Mouse (Mus musculus): ENCODE data around the gene Dusp12.

Gene Dusp12

GRCm38 (mm10) chr1:170862435-170862717 is 23.0 kb downstream of the Dusp12 start:
- no peak for DNase-seq (ENCODE audit: low spot score in 2 of 2)

DNA sequence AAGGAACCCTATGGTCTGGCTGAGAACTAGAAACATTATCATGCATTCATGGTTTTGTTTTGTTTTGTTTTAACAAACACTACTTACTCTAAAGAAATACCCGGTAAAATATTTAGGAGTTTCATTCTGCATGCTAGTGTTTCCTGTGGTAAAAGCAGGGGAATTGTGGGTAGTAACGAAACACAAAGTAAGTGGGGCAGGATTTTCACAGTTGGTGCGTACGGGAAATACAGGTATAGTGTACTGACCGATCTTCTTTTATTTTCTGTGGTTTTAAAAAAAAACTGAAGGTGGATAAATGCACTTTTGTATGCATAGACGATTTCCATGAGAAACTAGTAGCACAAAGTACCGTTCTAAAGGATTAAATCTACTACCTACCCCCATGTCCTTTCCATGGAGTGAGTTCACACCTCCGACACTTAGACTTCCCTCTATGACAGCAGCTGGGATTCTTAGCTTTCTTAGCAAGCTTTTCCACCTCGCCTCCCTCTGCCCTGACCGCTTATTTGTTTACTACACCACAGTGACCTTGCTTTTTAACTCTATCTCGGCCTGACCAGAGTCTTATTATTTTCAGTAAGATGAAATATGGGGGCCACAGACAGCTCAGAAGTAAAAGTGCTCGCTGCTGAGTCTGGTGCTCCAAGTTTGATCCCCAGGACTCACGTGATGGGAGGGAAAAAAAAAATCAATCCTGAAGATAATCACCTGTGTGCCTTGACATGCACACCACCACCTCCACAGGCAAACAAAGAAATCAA is 23.5 kb downstream of the Dusp12 start:
- no peak for DNase-seq (ENCODE audit: low spot score in 2 of 2)

DNA sequence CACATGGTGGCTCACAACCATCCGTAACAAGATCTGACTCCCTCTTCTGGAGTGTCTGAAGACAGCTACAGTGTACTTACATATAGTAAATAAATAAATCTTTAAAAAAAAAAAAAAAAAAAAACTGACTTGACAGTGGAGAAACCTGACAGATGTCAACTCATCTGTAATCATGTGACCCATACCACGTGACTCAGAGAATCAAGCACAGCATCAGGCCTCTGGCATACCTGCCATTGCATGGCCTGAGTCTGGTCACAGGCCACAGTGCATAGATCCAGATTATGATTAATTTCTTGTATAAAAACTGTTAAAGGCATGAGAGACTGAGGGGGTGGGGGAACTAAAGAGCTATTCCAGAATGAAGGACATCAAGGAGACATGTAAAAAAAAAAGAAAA is 26.5 kb downstream of the Dusp12 start:
- no peak for DNase-seq (ENCODE audit: low spot score in 2 of 2)

DNA sequence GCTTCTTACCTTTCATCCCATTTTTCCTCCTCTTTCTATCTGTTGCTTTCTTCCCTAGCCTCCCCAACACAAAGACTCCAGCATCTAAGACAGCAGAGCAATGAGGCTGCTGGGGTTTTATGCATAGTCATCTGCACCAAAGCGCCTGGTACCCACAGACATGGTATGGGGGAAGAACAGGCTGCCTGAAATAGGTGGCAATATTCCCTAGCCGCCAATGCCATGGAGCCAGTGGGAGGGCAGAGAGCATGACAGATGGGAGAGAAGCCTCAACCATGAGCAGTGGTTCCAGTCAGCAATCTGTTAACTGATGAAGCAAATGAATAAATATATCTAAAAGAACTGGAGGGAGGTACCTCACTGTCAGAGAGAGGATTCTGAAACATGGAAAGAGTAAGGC is 28.0 kb downstream of the Dusp12 start:
- no peak for DNase-seq (ENCODE audit: low spot score in 2 of 2)

GRCm38 (mm10) chr1:170855056-170855760 is 30.1 kb downstream of the Dusp12 start:
- DNase-seq (ENCODE audit: low spot score in 2 of 2), result no peak

DNA sequence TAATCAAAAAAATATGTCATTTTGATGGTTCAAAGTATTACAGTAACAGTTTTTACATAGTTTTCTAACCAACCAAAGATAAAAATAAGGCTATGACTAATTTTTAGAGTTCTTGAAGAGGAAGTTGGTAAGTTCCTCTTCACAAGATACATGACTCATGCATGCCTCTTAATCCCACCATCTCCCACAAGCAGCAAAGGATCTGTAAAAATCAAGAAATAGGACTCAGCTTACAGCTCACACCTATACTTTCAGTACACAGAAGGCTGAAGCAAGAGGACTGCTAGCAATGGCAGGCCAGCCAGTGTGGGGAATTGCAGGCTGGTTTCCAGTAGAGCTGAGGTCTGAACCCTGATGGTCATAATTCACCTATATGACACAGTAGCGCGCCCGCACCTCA is 31.7 kb downstream of the Dusp12 start:
- DNase-seq (ENCODE audit: low spot score in 2 of 2), result no peak

DNA sequence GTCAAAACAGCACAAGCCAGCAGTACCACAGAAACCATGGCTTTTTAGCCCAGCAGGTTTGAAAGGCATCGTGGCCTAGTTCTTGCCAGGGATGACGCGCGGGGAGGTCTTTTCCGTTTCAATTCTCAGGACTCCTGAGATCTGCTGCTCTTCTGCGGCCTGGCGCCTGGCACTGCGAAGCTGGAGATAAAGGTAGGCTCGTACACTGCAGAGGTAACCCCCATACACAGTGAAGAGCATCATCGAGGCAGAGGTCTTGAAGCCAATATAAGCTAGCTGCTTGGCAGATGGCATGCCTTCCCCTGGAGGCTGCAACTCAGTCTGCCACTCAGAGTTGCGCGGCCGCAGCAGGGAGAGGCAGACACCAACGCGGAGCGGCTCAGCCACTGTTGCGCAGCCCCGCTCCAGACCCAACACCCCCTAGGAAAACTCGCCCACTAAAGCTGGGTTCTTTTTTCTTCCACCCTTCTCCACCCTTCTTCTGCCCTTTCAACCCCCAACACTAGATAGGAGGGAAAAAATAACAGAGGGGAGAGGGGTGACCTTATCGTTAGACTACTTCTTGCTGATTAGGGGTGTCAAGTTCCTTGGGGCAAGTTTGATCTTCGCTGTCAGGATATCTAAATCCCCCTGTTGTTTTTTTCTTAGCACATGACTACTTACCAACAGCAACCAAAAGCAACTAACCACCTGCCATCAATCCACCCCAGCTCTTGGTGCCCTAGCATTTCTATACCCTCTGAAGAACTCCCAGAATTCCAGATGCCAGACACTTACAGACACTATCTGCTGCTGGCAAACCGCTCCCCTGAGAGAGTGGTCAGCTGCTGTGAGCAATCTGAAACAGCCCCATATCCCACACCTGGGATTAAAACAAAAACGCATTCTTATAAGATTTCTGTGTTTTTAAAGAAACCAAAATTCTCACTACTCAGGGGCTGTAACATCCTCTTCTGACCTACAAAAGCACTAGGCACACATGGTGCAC is 34.4 kb downstream of the Dusp12 start:
- DNase-seq (ENCODE audit: low spot score in 2 of 2), result no peak

- DNase-seq (ENCODE audit: low spot score in 2 of 2), result no peak
Measured at GRCm38 (mm10) chr1:170850007-170850406, 35.3 kb downstream of the Dusp12 start.

- DNase-seq (ENCODE audit: low spot score in 2 of 2), result no peak
Measured at GRCm38 (mm10) chr1:170845448-170846307, 39.7 kb downstream of the Dusp12 start.

- no peak for DNase-seq (ENCODE audit: low spot score in 2 of 2)
Measured at GRCm38 (mm10) chr1:170844380-170844779, 41.0 kb downstream of the Dusp12 start.

GRCm38 (mm10) chr1:170839685-170840084 is 45.7 kb downstream of the Dusp12 start:
- DNase-seq (ENCODE audit: low spot score in 2 of 2), result no peak

- no peak for DNase-seq (ENCODE audit: low spot score in 2 of 2)
Measured at GRCm38 (mm10) chr1:170834756-170835155, 50.6 kb downstream of the Dusp12 start.

DNA sequence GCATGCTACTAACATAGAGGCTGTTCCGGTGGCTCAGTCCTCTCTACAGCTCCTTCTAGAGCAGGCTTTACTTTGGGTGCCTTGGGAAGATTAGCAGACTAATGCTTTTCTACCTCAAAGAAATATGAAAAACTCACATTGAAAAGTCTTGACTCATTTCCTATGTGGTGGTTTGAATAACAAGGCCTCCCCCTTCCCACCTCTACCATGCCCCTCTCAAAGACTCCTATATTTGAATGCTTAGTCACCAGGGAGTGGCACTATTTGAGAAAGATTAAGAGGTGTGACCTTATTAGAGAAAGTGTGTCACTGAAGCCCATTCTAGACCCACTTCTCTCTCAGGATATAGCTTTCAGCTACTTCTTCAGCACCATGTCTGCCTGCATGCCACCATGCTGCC is 55.6 kb downstream of the Dusp12 start:
- DNase-seq (ENCODE audit: low spot score in 2 of 2), result no peak

GRCm38 (mm10) chr1:170829344-170829743 is 56.0 kb downstream of the Dusp12 start:
- DNase-seq (ENCODE audit: low spot score in 2 of 2), result no peak
